Mouse (Mus musculus) stomach, embryonic 15.5 days (tissue): ENCODE results near the gene Fbf1. TPM values are rescaled to one million over a fixed set of nuclear protein-coding genes. Genes with fewer than 3 reads are reported as not detected.
A peak's percentile ranks its signal among the peaks of the same experiment; 100 is the strongest.

Experiments
- ATAC-seq: fragments of 200-750 bp; cut with Nextera tagmentation; 2 replicates; pipeline ENCODE4 v1.8.0; 2017; ENCODE audit warnings: low read depth, moderate number of reproducible peaks, moderate TSS enrichment; ENCODE audit not compliant: insufficient read depth, low FRiP score
- H3K27ac ChIP-seq: fragments of 300-500 bp; sonication (generic); 2 replicates; pipeline ENCODE4 v1.5.1; 2015; ENCODE audit warnings: mild to moderate bottlenecking, inconsistent platforms
- H3K27me3 ChIP-seq: fragments of 300-500 bp; sonication (generic); replicated peaks from 2 replicates; pipeline ENCODE4 v1.6.1; 2015; ENCODE audit warnings: inconsistent platforms
- H3K36me3 ChIP-seq: fragments of 300-500 bp; sonication (generic); 2 replicates; pipeline ENCODE4 v1.6.1; 2015; ENCODE audit warnings: inconsistent platforms
- H3K4me1 ChIP-seq: fragments of 300-500 bp; sonication (generic); 2 replicates; pipeline ENCODE4 v1.6.1; 2015; ENCODE audit warnings: inconsistent platforms
- H3K4me2 ChIP-seq: fragments of 300-500 bp; sonication (generic); 2 replicates; pipeline ENCODE4 v1.6.1; 2015; ENCODE audit warnings: mild to moderate bottlenecking, inconsistent platforms
- H3K4me3 ChIP-seq: fragments of 300-500 bp; sonication (generic); replicated peaks from 2 replicates; pipeline ENCODE4 v1.5.1; 2015; ENCODE audit warnings: inconsistent platforms
- H3K9ac ChIP-seq: fragments of 300-500 bp; sonication (generic); 2 replicates; pipeline ENCODE4 v1.6.1; 2015; ENCODE audit warnings: inconsistent platforms
- H3K9me3 ChIP-seq: fragments of 300-500 bp; sonication (generic); 2 replicates; pipeline ENCODE4 v1.6.1; 2016; ENCODE audit warnings: inconsistent platforms
- WGBS: fragments of 180-500 bp; shearing (Covaris S2); methylation state at CpG from one replicate; pipeline ENCODE4 v1.1.7; 2015; 5-methylcytosine and 5-hydroxymethylcytosine counted together
- polyA plus RNA-seq: library from polyadenylated mRNA; unstranded; fragments of >200 nt; fragmentation: Nextera tagmentation; extraction: Ambion mirVana; gene quantifications from 2 replicates; pipeline ENCODE4 v1.2.1, GENCODE M21; 2015

Gene Fbf1
- 26.8 and 31.8 TPM in 2 replicates for polyA plus RNA-seq

DNA sequence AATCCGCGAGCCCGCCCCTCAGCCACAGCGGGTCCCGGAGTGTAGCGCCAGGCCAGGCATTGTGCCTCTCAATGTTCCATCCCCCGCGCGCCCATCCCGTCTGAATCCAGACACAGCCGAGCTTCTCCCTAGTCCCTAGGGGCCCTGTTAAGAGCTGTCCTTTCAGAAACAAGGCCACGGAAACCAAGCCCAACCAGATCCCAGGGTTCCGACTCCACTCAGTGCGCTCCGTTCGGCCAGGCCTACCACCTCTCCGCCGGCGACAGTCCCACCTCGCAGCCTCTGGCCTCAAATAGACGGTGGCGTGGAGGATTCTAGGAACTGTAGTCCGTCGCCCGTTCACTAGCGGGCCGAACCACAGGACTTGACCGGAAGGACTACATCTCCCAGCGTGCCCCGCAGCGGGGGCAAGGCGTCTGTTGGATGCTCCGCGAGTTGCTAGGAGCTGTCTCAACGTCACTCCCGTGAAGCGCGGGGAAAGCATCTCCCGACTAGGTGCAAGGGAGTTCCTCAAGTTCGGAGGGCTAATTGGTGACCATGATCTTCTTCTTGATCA, at the start of gene Fbf1:
Gene Fbf1 (minus strand): TSS at position 283 of the 556 bp plus-strand sequence.
- peak; percentile 96 for ATAC-seq
- WGBS, result under 1% methylated on average over 40 of the region's 40 CpGs

DNA sequence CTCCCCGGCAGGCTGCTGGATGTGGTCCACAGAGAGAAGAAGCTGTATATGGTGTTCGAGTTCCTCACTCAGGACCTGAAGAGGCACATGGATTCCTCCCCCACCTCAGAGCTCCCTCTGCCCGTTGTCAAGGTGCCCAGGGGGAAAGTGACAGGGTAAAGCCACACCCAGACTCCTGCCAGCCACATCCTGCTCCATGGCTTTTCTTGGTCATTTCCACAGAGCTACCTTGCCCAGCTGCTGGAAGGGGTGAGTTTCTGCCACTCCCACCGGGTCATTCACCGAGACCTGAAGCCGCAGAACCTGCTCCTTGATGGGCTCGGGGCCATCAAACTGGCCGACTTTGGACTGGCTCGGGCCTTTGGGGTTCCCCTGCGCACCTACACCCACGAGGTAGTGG, 48.6 kb upstream of the Fbf1 start:
- no peaks in the 10 kb centered on the region for H3K9me3 ChIP-seq
- no peak overlapping the region for H3K27ac ChIP-seq
- no peak for ATAC-seq
- 0 out of 2 replicates have a peak, but pooled peaks cover 6% of the 10 kb centered on the region for H3K36me3 ChIP-seq
- H3K9ac ChIP-seq, result no peak overlapping the region
- no peak overlapping the region for H3K4me2 ChIP-seq
- no peak overlapping the region for H3K4me3 ChIP-seq
- peaks cover 25% of the 10 kb centered on the region for H3K4me1 ChIP-seq
- 0 out of 2 replicates have a peak, but pooled peaks cover 10% of the 10 kb centered on the region for H3K27me3 ChIP-seq
- WGBS, result 80% methylated on average over 11 of the region's 11 CpGs

More for the DNA sequence above, at the start of gene Fbf1:
- Histone ChIP-seq H3K9ac (peak within 1 kb of the TSS; percentile 63), H3K4me2 (peak within 1 kb of the TSS; percentile 83), H3K27me3 (no peaks in the 10 kb centered on the region), H3K27ac (peak within 1 kb of the TSS; percentile 94), H3K4me3 (peak within 1 kb of the TSS; percentile 67), H3K9me3 (no peaks in the 10 kb centered on the region), H3K4me1 (peaks cover 11% of the 10 kb centered on the region; the same call in 1 of the 2 replicates), H3K36me3 (peaks cover 10% of the 10 kb centered on the region; the same call in 1 of the 2 replicates)

DNA sequence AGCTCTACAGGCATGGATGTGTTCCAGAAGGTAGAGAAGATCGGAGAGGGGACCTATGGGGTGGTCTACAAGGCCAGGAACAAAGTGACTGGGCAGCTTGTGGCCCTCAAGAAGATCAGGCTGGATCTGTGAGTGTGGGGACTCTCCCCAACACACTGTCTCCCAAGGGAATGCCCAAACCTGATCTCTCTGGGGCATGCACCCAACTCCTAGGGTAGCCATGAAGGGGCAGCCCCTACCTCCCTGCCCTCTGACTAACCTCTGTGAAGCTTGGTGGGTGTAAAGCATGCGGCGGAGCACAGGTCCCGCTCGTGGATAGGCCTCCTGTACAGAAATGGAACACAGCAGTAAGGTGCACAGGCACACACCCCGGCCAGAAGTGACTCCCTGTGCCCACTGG, 48.0 kb upstream of the Fbf1 start:
- Histone ChIP-seq H3K27me3 (0 out of 2 replicates have a peak, but pooled peaks cover 4% of the 10 kb centered on the region), H3K9me3 (no peaks in the 10 kb centered on the region), H3K4me1 (peaks cover 25% of the 10 kb centered on the region), H3K4me3 (no peak overlapping the region), H3K4me2 (no peak overlapping the region), H3K9ac (no peak overlapping the region), H3K27ac (no peak overlapping the region), H3K36me3 (0 out of 2 replicates have a peak, but pooled peaks cover under 1% of the 10 kb centered on the region)
- ATAC-seq, result no peak
- WGBS, result 83% methylated on average over 6 of the region's 6 CpGs

DNA sequence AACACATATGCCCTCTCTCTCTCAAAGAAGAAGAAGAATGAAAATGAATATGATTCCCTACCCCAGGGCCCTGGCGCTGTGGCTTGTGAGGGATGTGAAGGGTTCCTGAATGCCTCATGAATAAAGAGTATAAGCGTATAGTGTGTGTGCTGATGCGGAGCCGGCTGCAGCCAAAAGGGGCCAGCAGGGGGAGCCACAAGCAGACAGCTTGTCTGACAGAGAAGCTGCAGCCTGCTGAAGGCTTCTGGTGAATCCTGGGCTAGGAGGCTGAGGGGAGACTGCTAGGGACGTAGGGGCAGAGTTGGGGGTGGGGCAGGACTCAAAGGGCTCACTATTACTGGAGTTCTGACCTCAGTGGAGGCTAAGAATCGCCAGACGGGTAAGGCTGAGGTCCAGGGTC, 47.2 kb upstream of the Fbf1 start:
- Histone ChIP-seq H3K4me2 (no peak overlapping the region), H3K9ac (no peak overlapping the region), H3K27me3 (no peaks in the 10 kb centered on the region), H3K4me1 (peaks cover 25% of the 10 kb centered on the region), H3K36me3 (no peaks in the 10 kb centered on the region), H3K27ac (no peak overlapping the region), H3K9me3 (no peaks in the 10 kb centered on the region), H3K4me3 (no peak overlapping the region)
- ATAC-seq, result no peak
- 77% methylated on average over 7 of the region's 7 CpGs for WGBS

DNA sequence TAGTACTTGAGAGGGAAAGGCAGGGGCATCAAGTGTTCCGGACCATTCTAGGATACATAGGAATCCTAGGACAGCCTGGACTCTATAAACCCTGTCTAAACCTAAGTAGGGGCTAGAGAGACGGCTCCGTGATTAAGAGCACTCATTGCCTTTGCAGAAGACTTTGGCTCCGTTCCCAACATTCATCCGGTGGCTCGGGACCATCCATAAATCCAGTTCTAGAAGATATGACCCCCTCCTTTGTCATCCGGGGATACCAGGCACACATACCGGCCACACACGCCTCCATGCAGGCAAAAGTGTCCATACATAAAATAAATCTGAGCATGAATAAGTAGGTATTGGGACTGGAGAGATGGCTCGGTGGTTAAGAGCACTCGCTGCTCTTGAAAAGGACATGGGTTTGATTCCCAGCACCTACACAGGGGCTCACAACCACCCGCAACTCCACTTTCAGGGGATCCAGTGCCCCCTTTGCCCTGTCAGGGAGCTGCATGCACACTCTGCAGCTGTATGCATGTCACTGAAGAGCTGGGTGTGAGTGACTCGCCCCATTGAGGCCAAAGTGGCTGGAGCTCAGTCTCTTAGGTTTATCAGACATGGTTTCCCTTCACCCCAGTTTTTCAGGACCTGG, 46.0 kb upstream of the Fbf1 start:
- Histone ChIP-seq H3K27ac (no peak overlapping the region), H3K9ac (no peak overlapping the region), H3K4me1 (peaks cover 17% of the 10 kb centered on the region), H3K4me3 (no peak overlapping the region), H3K4me2 (no peak overlapping the region), H3K9me3 (no peaks in the 10 kb centered on the region), H3K27me3 (no peaks in the 10 kb centered on the region), H3K36me3 (no peaks in the 10 kb centered on the region)
- ATAC-seq, result no peak
- WGBS, result 80% methylated on average over 13 of the region's 13 CpGs

DNA sequence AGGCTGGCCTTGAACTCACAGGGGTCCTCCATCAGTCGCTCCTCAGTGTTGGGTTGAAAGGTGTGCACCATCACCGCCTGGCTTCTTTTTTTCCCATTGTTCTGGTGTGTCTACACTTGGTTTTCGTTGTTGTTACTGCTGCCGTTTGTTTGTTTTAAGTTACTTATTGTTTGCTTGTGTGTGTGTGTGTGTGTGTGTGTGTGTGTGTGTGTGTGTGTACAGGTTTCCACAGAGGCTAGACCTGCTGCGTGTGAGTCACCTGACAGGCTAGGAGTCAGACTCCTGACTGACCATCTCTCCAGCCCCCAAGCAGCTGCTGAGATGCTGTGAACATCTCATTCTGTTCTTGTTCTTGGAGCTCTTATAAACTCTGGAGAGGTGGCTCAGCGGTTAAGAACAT, 44.9 kb upstream of the Fbf1 start:
- Histone ChIP-seq H3K27ac (no peak overlapping the region), H3K36me3 (no peaks in the 10 kb centered on the region), H3K9me3 (no peaks in the 10 kb centered on the region), H3K4me2 (no peak overlapping the region), H3K9ac (no peak overlapping the region), H3K4me1 (peaks cover 5% of the 10 kb centered on the region; the same call in 1 of the 2 replicates), H3K27me3 (no peaks in the 10 kb centered on the region), H3K4me3 (no peak overlapping the region)
- WGBS, result 86% methylated on average over 6 of the region's 6 CpGs
- ATAC-seq, result no peak

DNA sequence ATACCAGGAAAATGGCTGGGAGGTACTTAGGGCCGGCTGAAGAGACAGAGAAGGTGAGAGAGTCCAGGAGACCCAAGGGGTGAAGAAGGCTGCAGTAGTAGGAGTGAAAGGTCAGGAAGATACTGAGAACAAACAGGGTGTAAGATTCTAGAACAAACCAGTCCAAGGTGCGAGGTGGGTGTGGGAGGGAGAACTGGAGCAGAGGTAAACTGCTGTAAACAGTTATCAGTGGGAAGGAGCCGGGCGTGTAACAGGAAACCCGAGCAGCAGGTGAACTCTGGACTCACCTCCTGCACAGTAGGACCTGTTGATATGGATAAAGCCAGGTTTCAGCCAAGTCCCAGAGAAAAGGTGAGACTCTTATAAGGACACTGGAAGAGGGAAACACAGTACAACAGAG, 42.7 kb upstream of the Fbf1 start:
- ATAC-seq, result peak; percentile 87
- Histone ChIP-seq H3K27me3 (no peaks in the 10 kb centered on the region), H3K9ac (no peak overlapping the region), H3K27ac (peak overlapping the region; percentile 79), H3K9me3 (no peaks in the 10 kb centered on the region), H3K4me3 (no peak overlapping the region), H3K4me2 (no peak overlapping the region), H3K36me3 (peaks cover 4% of the 10 kb centered on the region), H3K4me1 (no peaks in the 10 kb centered on the region; the same call in 1 of the 2 replicates)
- 59% methylated on average over 5 of the region's 5 CpGs for WGBS

DNA sequence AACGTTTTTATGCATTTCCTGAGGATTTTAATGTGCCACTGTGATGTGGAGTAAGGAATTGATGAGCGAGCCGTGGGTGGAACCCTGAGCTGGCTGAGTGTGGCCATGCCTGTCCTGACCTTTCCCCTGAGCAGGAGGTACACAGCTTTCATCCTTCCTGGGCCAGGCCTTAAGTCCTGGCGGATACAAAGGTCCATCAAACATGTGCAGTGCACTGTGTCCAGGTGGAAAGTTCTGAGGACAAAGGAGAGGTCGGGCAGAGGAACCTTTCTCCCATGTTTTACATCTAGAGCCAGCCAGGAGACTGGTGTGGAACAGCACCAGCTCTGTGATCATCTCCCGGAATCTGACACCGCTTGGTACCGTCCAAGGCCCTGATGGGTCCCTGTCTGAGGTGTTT, 41.3 kb upstream of the Fbf1 start:
- no peak overlapping the region for H3K4me3 ChIP-seq
- no peak overlapping the region for H3K27ac ChIP-seq
- no peaks in the 10 kb centered on the region for H3K27me3 ChIP-seq
- ATAC-seq, result no peak
- H3K4me1 ChIP-seq, result no peaks in the 10 kb centered on the region; the same call in 1 of the 2 replicates
- WGBS, result 72% methylated on average over 8 of the region's 8 CpGs
- no peak overlapping the region for H3K4me2 ChIP-seq
- H3K9me3 ChIP-seq, result no peaks in the 10 kb centered on the region
- no peak overlapping the region for H3K9ac ChIP-seq
- peaks cover 4% of the 10 kb centered on the region for H3K36me3 ChIP-seq

DNA sequence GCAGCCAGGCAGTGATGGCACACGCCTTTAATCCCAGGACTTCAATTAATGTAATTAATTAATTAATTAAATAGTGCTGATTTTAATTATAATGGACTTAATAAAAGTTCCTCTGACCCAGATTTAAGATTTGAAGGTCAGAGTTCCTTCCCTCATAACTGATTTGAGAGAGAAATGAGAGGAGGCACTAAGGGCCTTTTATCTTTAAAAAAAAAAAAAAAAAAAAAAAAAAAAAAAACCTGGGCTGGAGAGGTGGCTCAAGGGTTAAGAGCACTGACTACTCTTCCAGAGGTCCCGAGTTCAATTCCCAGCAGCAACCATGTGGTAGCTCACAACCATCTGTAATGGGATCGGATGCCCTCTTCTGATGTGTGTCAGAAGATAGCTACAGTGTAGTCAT, 40.7 kb upstream of the Fbf1 start:
- H3K27ac ChIP-seq, result no peak overlapping the region
- H3K27me3 ChIP-seq, result no peaks in the 10 kb centered on the region
- 80% methylated on average over 3 of the region's 3 CpGs for WGBS
- no peak overlapping the region for H3K9ac ChIP-seq
- no peaks in the 10 kb centered on the region for H3K9me3 ChIP-seq
- no peak for ATAC-seq
- no peak overlapping the region for H3K4me3 ChIP-seq
- H3K4me1 ChIP-seq, result no peaks in the 10 kb centered on the region; the same call in 1 of the 2 replicates
- H3K4me2 ChIP-seq, result no peak overlapping the region
- H3K36me3 ChIP-seq, result peaks cover 4% of the 10 kb centered on the region

DNA sequence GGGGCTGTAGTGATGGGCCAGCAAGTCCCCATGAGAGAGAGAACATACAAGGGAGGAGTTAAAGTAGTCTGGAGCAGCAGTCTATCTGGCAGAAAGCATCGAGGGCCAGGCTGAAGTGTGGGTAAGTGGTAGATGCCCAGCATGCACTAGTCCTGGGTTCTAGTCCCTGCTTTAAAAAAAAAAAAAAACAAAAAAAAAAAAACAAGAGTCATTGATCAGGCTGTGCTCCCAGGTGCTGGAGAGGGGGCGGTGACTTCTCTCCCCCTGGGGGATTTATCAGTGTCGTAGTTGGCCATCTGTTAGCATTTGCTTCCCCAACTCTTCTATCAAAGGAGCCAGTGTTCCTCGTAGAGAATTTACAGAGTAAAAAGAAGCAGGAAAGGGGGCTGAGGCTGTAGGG, 38.7 kb upstream of the Fbf1 start:
- Histone ChIP-seq H3K4me2 (no peak overlapping the region), H3K9ac (no peak overlapping the region), H3K36me3 (peaks cover 4% of the 10 kb centered on the region), H3K27ac (no peak overlapping the region), H3K27me3 (no peaks in the 10 kb centered on the region), H3K4me3 (no peak overlapping the region), H3K4me1 (no peaks in the 10 kb centered on the region; the same call in 1 of the 2 replicates), H3K9me3 (no peaks in the 10 kb centered on the region)
- ATAC-seq, result no peak
- 72% methylated on average over 4 of the region's 4 CpGs for WGBS

DNA sequence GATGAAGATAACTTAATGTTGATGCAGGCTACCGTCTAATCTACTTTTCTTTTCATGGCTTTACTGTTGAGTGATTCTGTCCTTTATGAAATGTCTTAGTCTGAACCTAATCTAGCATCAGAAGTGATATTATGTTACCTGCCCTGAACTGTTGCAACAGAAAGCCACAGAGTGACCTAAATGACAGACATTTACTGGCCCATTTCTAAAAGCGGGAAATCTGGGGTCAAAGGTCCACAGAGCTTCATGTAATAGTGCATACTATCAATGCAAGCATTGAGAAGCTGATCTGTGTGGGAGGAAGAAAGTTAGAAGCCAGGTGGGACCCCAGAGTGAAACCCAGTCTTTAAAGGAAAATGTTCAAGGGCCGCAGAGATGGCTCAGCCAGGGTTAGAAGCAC, 35.2 kb upstream of the Fbf1 start:
- no peak for ATAC-seq
- Histone ChIP-seq H3K4me1 (no peaks in the 10 kb centered on the region; the same call in 1 of the 2 replicates), H3K4me2 (no peak overlapping the region), H3K27me3 (no peaks in the 10 kb centered on the region), H3K9ac (no peak overlapping the region), H3K9me3 (no peaks in the 10 kb centered on the region), H3K27ac (no peak overlapping the region), H3K36me3 (peaks cover 4% of the 10 kb centered on the region), H3K4me3 (no peak overlapping the region)
- whole genome bisulfite sequencing, result 86% methylated on average over 3 of the region's 3 CpGs

DNA sequence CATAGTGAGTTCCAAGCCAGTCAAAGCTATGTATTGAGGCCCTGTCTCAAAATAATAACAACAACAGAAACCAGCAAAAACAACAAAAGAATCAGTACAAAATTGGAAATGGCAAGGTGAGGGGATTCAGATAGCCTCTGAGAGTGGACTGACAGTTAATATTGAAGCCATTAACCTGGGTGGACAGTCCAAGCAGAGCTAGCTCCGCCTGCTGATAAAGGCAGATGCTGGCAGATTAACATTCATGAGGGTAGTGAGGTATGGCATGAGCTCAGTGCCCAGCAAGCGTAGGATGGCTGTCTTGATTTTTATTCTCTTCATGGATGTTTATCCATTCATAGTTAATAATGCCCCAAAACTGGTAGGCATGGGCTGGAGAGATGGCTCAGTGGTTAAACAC, 33.2 kb upstream of the Fbf1 start:
- WGBS, result 93% methylated on average over 2 of the region's 2 CpGs
- Histone ChIP-seq H3K4me1 (no peaks in the 10 kb centered on the region; the same call in 1 of the 2 replicates), H3K36me3 (peaks cover 6% of the 10 kb centered on the region; the same call in 1 of the 2 replicates), H3K4me3 (no peak overlapping the region), H3K27ac (no peak overlapping the region), H3K9ac (no peak overlapping the region), H3K4me2 (no peak overlapping the region), H3K9me3 (no peaks in the 10 kb centered on the region), H3K27me3 (no peaks in the 10 kb centered on the region)
- ATAC-seq, result no peak
